Mouse (Mus musculus) heart, embryonic 10.5 days (tissue): ENCODE results near the gene Surf6. TPM values are rescaled to one million over a fixed set of nuclear protein-coding genes. Genes with fewer than 3 reads are reported as not detected.
"Not testable (repeated sequence)": the region's sequence is repeated elsewhere in the genome, so short reads cannot be mapped to it uniquely, and the experiment has no call there.

Experiments used
- DNase-seq: peaks from one replicate; pipeline ENCODE4 v3.0.0-alpha.2; 2017; ENCODE audit warnings: low spot score
- H3K27ac ChIP-seq: fragments of 300-500 bp; sonication (generic); 2 replicates; pipeline ENCODE4 v1.5.1; 2016; ENCODE audit warnings: mild to moderate bottlenecking
- H3K27me3 ChIP-seq: fragments of 300-500 bp; sonication (generic); 2 replicates; pipeline ENCODE4 v1.6.1; 2016; ENCODE audit warnings: mild to moderate bottlenecking; ENCODE audit not compliant: poor library complexity, insufficient read depth, severe bottlenecking
- H3K36me3 ChIP-seq: fragments of 300-500 bp; sonication (generic); 2 replicates; pipeline ENCODE4 v1.6.1; 2016; ENCODE audit warnings: mild to moderate bottlenecking, moderate library complexity
- H3K4me1 ChIP-seq: fragments of 300-500 bp; sonication (generic); 2 replicates; pipeline ENCODE4 v1.6.1; 2016; ENCODE audit warnings: mild to moderate bottlenecking
- H3K4me3 ChIP-seq: fragments of 300-500 bp; sonication (generic); 2 replicates; pipeline ENCODE4 v1.5.1; 2016; ENCODE audit warnings: mild to moderate bottlenecking, moderate library complexity
- H3K9me3 ChIP-seq: fragments of 300-500 bp; sonication (generic); 2 replicates; pipeline ENCODE4 v1.6.1; 2016; ENCODE audit warnings: mild to moderate bottlenecking, moderate library complexity
- WGBS: fragments of 180-500 bp; shearing (Covaris S2); methylation state at CpG from one replicate; pipeline ENCODE4 v1.1.7; 2016; 5-methylcytosine and 5-hydroxymethylcytosine counted together
- polyA plus RNA-seq: library from polyadenylated mRNA; unstranded; fragments of >200 nt; fragmentation: Nextera tagmentation; extraction: Ambion mirVana; gene quantifications from 2 replicates; pipeline ENCODE4 v1.2.1, GENCODE M21; 2016

Surf6 gene
- polyA plus RNA-seq, 1 experiment from 2014 or later, result 24.2 TPM

DNA sequence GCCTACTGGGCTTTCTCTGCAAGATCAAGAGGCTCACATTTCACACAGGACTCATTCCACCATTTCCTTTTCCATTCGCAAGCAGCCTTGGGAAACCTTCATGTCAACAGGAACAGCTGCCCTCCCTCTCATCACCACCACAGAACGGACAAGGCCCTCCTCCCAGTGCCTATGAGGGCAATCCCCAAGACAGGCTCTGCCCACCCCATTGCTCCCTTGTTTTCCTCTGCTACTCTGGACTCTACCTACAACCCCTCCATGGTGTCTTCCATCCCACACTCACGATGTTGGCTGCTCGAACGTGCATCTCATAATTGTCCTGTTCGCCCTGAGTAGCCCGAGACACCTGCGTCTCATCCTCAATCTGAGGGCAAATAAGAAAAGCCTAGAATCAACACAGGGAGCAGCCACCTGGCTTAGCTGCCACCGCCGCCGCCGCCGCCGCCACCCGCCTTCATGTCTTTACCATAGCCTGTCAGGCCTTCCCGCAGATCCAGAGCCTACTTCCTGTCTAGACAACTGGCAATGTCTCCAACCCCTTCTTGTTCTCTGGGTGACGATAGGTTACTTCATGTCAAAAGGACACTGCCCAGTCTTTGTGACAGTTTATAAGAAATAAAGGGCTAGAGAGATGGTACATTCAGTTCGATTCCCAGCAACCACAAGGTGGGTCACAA, 6.2 kb upstream of the Surf6 start:
- no peak for DNase-seq
- Histone ChIP-seq H3K36me3 (peaks cover 63% of the 10 kb centered on the region), H3K9me3 (no peaks in the 10 kb centered on the region), H3K27ac (peak overlapping the region; percentile 17; the same call in 1 of the 2 replicates), H3K27me3 (no peaks in the 10 kb centered on the region), H3K4me3 (peak overlapping the region; percentile 88), H3K4me1 (peaks cover 34% of the 10 kb centered on the region)
- WGBS, result 81% methylated on average over 18 of the region's 18 CpGs

DNA sequence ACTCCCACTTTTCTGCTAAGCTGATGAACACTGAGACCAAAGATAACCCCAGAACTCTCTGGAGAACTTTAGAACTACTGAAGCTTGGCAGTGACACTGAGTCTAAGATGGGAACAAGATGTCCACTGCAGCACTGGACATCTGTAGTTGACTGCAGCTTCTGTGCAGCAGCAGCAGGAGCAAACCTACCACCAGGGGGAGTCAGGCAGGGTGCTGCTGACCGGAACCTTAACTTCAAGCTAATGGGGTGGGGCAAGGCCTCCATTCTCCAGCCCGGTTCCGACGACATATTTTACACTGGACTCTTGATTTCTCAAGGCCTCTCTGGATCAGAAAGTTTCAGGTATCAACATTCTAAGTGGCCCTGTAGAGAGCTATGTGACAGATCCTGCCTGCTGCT, 4.4 kb upstream of the Surf6 start:
- Histone ChIP-seq H3K9me3 (no peaks in the 10 kb centered on the region), H3K27me3 (no peaks in the 10 kb centered on the region), H3K36me3 (peaks cover 46% of the 10 kb centered on the region), H3K4me3 (no peak overlapping the region), H3K27ac (no peak overlapping the region), H3K4me1 (peaks cover 36% of the 10 kb centered on the region)
- no peak for DNase-seq
- WGBS, result 59% methylated on average over 4 of the region's 4 CpGs

GRCm38 (mm10) chr2:26906431-26906830, 3.8 kb upstream of the Surf6 start:
- Histone ChIP-seq H3K36me3 (peaks cover 39% of the 10 kb centered on the region), H3K27ac (no peak overlapping the region), H3K4me1 (peaks cover 36% of the 10 kb centered on the region), H3K9me3 (no peaks in the 10 kb centered on the region), H3K27me3 (no peaks in the 10 kb centered on the region), H3K4me3 (no peak overlapping the region)
- DNase-seq, result no peak
- 93% methylated on average over 3 of the region's 3 CpGs for WGBS

GRCm38 (mm10) chr2:26905936-26906335, 3.3 kb upstream of the Surf6 start:
- no peak for DNase-seq
- peaks cover 38% of the 10 kb centered on the region for H3K4me1 ChIP-seq
- no peak overlapping the region for H3K4me3 ChIP-seq
- H3K36me3 ChIP-seq, result peaks cover 38% of the 10 kb centered on the region
- H3K27ac ChIP-seq, result no peak overlapping the region
- no peaks in the 10 kb centered on the region for H3K27me3 ChIP-seq
- 83% methylated on average over 2 of the region's 2 CpGs for WGBS
- H3K9me3 ChIP-seq, result no peaks in the 10 kb centered on the region

DNA sequence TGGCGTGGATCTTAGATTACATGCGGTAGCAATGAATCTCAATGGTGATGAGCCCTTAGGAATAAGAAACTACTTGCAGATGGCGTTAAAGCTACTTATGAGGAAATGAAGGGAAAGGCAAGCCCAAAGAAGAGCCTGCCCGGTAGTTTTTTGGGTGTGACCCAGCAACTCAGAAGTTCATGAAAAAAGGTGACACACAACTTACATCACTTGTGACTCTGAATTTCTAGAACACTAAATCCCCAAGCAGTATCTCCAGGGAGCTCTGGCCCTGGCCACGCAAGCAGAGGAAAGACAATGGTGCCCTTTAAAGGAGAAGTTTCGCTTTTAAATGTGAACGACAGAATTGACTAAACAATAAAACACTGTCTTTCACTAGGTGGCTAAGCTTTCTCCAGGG, 632 bp upstream of the Surf6 start:
- Histone ChIP-seq H3K9me3 (no peaks in the 10 kb centered on the region), H3K4me1 (peaks cover 29% of the 10 kb centered on the region), H3K4me3 (peak overlapping the region; percentile 90), H3K27ac (peak overlapping the region; percentile 89), H3K27me3 (no peaks in the 10 kb centered on the region), H3K36me3 (peaks cover 52% of the 10 kb centered on the region)
- DNase-seq, result no peak
- WGBS, result 17% methylated on average over 7 of the region's 7 CpGs

DNA sequence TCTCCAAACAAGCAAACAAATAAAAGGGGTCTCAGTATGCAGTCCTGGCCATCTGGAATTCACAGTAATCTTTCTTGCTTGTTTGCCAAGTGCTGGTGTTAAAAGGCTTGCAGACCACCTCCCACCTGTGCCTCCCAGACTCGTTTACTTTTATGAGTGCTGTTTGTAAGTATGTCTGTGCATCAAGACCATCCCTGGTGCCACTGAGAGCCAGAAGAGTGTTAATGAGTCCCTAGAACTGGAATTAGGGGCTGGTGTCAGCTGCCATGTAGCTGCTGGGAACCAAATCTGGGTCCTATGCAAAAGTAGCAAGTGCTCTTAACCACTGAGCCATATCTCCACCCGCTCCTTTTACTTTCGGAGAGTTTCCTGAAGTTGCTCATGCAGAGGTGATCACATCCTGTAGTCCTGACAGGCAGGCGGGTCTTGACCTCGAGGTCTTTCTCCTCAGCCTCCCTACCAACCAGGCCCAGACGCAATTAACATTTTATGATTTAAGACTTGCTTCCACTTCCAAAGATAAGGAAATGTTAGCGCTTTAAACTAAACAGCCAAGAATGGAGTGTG, 762 bp downstream of the Surf6 start:
- WGBS, result 6% methylated on average over 7 of the region's 7 CpGs
- Histone ChIP-seq H3K36me3 (peaks cover 52% of the 10 kb centered on the region), H3K27ac (peak overlapping the region; percentile 89), H3K9me3 (no peaks in the 10 kb centered on the region), H3K27me3 (no peaks in the 10 kb centered on the region), H3K4me3 (peak overlapping the region; percentile 90), H3K4me1 (peaks cover 18% of the 10 kb centered on the region)
- DNase-seq, result no peak

DNA sequence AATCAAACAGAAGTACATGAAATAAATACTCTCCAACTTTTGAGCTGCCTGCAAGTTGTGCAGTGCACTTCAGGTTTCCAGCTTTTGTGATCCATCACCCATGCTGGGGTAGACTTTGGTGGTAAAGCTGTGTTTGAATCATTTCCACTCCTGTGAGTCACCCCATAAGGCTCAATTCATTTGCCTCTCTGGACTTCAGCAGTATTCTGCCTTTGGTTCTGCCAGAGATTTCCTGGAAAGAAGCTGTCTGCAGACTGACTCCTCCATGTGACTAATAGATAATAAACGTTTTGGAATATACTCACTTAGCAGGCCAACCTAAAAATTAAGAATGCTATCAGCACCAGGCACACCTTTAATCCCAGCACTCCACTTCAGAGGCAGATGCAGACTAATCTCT, 1.9 kb downstream of the Surf6 start:
- DNase-seq, result peak; percentile 51
- Histone ChIP-seq H3K27ac (no peak overlapping the region), H3K4me1 (peaks cover 18% of the 10 kb centered on the region), H3K27me3 (no peaks in the 10 kb centered on the region), H3K4me3 (no peak overlapping the region), H3K36me3 (peaks cover 52% of the 10 kb centered on the region), H3K9me3 (no peaks in the 10 kb centered on the region)
- WGBS, result 84% methylated on average over 1 of the region's 1 CpGs

DNA sequence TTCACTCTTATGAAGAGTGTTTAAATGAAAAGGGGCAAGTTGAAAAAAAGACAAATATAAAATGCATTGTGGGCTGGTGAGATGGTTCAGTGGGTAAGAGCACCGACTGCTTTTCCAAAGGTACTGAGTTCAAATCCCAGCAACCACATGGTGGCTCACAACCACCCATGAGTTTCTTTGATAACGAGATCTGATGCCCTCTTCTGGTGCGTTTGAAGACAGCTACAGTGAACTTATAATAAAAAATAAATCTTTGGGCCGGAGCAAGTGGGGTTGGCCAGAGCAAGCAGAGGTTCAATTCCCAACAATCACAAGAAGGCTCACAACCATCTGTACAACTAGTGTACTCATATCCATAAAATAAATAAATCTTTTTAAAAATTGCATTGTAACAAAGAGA, 6.8 kb downstream of the Surf6 start:
- Histone ChIP-seq H3K36me3 (peaks cover 87% of the 10 kb centered on the region), H3K4me3 (no peak overlapping the region), H3K27me3 (no peaks in the 10 kb centered on the region), H3K9me3 (no peaks in the 10 kb centered on the region), H3K27ac (no peak overlapping the region), H3K4me1 (no peaks in the 10 kb centered on the region)
- DNase-seq, result peak; percentile 25
- WGBS, result 90% methylated on average over 4 of the region's 4 CpGs

DNA sequence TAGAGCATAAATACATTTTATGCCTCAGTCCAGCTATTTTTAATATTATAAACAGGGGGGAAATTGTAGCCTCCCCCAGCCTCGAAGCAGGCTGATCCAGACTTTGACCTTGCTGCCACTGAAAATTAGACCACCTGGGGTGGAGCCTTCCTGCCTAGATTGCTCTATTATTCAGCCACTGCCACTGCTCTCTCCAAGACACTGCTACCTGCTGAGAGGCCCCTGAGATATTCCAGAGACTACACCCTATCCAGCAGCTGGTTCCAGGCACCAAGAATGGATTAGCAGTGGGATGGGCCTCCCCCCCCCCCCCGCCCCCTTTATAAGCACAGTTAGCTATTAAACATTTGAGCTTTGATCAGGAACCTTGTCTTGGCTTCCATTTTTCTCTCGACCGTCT, 16.5 kb downstream of the Surf6 start:
- DNase-seq, H3K9me3 ChIP-seq, H3K4me1 ChIP-seq, H3K27me3 ChIP-seq, H3K27ac ChIP-seq, H3K4me3 ChIP-seq: not testable (repeated sequence)
- WGBS, result 88% methylated on average over 4 of the region's 4 CpGs
- peaks cover 44% of the 10 kb centered on the region for H3K36me3 ChIP-seq

DNA sequence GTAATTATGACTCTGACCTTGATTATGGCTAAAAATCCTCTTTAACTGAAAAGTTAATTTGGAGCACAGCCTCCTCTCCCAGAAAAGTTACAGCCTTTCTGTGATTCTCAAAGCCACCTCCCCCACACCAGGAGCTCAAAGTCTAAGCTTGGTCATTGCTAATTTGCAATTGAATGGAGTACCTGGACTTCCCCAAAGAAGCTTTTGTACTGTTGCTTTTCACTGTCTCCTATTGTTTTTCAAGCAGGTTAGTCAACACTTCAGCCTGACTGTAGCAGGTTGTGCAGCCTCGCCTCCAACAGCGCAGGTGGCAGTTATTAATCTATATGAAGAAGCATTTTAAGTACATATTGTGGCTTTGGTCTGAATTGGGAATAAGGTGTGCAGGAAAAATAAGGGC, 17.1 kb downstream of the Surf6 start:
- H3K4me3 ChIP-seq, H3K9me3 ChIP-seq, H3K27me3 ChIP-seq, H3K27ac ChIP-seq, H3K4me1 ChIP-seq, DNase-seq: not testable (repeated sequence)
- 88% methylated on average over 2 of the region's 2 CpGs for WGBS
- H3K36me3 ChIP-seq, result peaks cover 38% of the 10 kb centered on the region

GRCm38 (mm10) chr2:26878571-26878970, 24.1 kb downstream of the Surf6 start:
- H3K4me1 ChIP-seq, result no peaks in the 10 kb centered on the region
- H3K4me3 ChIP-seq, result no peak overlapping the region
- H3K36me3 ChIP-seq, result no peaks in the 10 kb centered on the region
- 0 out of 2 replicates have a peak, but pooled peaks cover 3% of the 10 kb centered on the region for H3K9me3 ChIP-seq
- H3K27me3 ChIP-seq, result no peaks in the 10 kb centered on the region
- DNase-seq, result no peak
- H3K27ac ChIP-seq, result no peak overlapping the region

DNA sequence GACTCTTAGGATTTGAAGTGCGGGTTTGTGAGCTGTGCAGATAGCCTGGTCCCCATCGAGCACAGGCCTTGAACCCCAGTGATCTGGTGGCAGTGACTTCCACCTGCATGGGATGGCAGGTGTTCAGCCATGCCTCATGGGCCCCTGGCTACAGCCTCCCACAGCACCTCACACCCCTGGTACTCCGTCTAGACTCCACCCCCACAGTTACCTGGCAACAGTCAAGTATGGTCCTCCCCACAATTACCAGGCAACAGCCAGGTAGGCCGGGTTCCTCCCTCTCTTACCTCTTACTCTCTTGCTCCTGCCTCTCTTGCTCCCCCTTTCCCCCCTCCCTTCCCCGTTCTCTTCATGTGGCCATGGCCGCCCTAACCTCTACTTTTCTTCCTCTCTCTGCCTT, 32.0 kb downstream of the Surf6 start:
- H3K4me3 ChIP-seq, result no peak overlapping the region
- 51% methylated on average over 6 of the region's 6 CpGs for WGBS
- no peaks in the 10 kb centered on the region for H3K4me1 ChIP-seq
- no peak overlapping the region for H3K27ac ChIP-seq
- peaks cover 15% of the 10 kb centered on the region; the same call in 1 of the 2 replicates for H3K27me3 ChIP-seq
- no peaks in the 10 kb centered on the region for H3K36me3 ChIP-seq
- no peaks in the 10 kb centered on the region for H3K9me3 ChIP-seq
- DNase-seq, result no peak

DNA sequence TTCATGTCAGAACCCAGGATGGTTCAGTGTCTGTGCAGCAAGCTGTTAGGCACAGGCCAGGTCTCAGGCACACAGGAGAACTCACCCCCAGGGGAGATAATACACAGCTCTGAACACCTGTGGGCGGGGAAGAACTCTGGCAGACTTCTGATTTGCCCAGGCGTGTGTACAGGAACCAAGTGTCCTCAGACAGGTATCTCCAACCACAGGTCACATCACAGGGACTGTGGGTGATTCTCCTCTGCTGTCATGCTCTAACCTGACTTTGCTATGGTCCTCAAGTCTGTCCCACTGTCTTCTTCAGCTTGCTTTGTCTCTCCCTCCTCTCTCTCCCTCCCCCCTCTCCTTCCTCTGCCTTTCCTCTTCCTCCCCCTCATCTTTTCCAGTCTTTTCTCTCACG, 37.8 kb downstream of the Surf6 start, which contains the start of gene Abo:
Abo (minus strand) TSS at position 101 of the 400 bp plus-strand sequence.
- H3K9me3 ChIP-seq, result no peaks in the 10 kb centered on the region
- peaks cover 4% of the 10 kb centered on the region; the same call in 1 of the 2 replicates for H3K27me3 ChIP-seq
- no peaks in the 10 kb centered on the region for H3K4me1 ChIP-seq
- 56% methylated on average over 3 of the region's 3 CpGs for WGBS
- no peak within 1 kb of the TSS for H3K27ac ChIP-seq
- no peak for DNase-seq
- H3K36me3 ChIP-seq, result no peaks in the 10 kb centered on the region
- no peak within 1 kb of the TSS for H3K4me3 ChIP-seq

- Histone ChIP-seq H3K27ac (no peak overlapping the region), H3K36me3 (no peaks in the 10 kb centered on the region), H3K4me3 (no peak overlapping the region), H3K27me3 (no peaks in the 10 kb centered on the region), H3K4me1 (no peaks in the 10 kb centered on the region), H3K9me3 (no peaks in the 10 kb centered on the region)
- 71% methylated on average over 3 of the region's 3 CpGs for WGBS
- DNase-seq, result no peak
Observed at GRCm38 (mm10) chr2:26862856-26863255, 39.8 kb downstream of the Surf6 start.
